Mouse (Mus musculus): ENCODE data around the gene Fgf2. TPM values are rescaled to one million over a fixed set of nuclear protein-coding genes. Genes with fewer than 3 reads are reported as not detected.

The Fgf2 gene
- polyA plus RNA-seq, 1 experiment from 2014 or later, result 4.1 TPM

DNA sequence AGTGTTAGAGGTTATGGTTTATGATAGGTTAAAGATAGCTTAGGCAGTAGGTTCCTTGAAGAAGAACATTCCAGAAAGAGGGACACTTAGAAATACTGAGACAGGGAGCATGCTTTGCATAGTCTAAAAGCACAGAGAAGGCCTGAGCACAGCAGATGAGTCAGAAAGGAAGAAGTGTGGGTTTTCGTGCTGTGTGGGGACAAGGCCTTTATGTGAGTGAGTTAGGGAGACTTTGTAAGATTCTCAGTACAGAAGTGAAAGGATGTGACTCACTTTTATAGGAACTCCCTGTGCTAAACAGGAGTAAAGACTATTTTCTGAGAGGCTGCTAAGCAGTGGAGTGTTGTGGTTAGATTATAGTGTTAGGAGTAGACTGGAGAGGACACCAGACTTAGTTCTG, 34.8 kb upstream of the Fgf2 start:
- H3K9ac ChIP-seq, result peak overlapping the region; percentile 88
- H3K9me3 ChIP-seq (ENCODE audit: low read depth, low read length), result no peaks in the 10 kb centered on the region
- no peak for TF ChIP-seq CTCF (IDR thresholded peaks at IDR 0.05; ENCODE audit: low read depth)
- no peaks in the 10 kb centered on the region for H3K4me1 ChIP-seq (ENCODE audit: insufficient read depth)
- peak; percentile 21 for DNase-seq
- H3K4me2 ChIP-seq, result peak overlapping the region; percentile 79
- no peaks in the 10 kb centered on the region for H3K27me3 ChIP-seq (ENCODE audit: insufficient read depth, low read length)
- H3K4me3 ChIP-seq (ENCODE audit: low read depth, low read length), result peak overlapping the region; percentile 76
- WGBS, result 45% methylated on average over 1 of the region's 1 CpGs
- no peak overlapping the region for H3K27ac ChIP-seq (ENCODE audit: low read depth)
- no peak for ATAC-seq (ENCODE audit: insufficient read depth)
- no peaks in the 10 kb centered on the region for H3K36me3 ChIP-seq (ENCODE audit: insufficient read depth)

DNA sequence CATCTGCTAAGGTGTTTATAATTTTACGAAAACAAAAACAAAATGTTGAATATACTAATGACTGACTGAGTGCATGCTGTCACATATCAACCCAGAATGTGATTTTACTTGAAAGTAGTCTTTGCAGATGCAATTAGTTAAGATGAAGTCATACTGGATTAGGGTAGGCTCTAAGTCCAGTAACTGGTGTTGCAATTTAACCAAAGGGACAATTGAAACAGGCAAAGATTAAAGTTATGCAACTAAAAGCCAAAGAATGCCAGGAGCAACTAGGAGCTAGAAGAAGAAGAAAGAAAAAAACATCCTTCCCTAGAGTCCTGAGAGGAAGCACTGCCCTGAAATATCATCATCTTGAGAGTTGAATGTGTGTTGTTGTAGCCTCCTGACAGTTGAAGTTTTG, 31.9 kb upstream of the Fgf2 start:
- H3K4me3 ChIP-seq (ENCODE audit: low read depth, low read length), result no peak overlapping the region
- ATAC-seq (ENCODE audit: insufficient read depth) (no peak), DNase-seq (no peak)
- H3K9ac ChIP-seq, result no peak overlapping the region
- no peak overlapping the region for H3K4me2 ChIP-seq
- no peak overlapping the region for H3K27ac ChIP-seq (ENCODE audit: low read depth)
- peaks cover 12% of the 10 kb centered on the region; the same call in 1 of the 2 replicates for H3K36me3 ChIP-seq (ENCODE audit: insufficient read depth)
- H3K4me1 ChIP-seq (ENCODE audit: insufficient read depth), result no peaks in the 10 kb centered on the region
- WGBS, result 88% methylated on average over 1 of the region's 1 CpGs
- no peak for TF ChIP-seq CTCF (IDR thresholded peaks at IDR 0.05; ENCODE audit: low read depth)
- H3K27me3 ChIP-seq (ENCODE audit: insufficient read depth, low read length), result no peaks in the 10 kb centered on the region
- H3K9me3 ChIP-seq (ENCODE audit: low read depth, low read length), result no peaks in the 10 kb centered on the region

DNA sequence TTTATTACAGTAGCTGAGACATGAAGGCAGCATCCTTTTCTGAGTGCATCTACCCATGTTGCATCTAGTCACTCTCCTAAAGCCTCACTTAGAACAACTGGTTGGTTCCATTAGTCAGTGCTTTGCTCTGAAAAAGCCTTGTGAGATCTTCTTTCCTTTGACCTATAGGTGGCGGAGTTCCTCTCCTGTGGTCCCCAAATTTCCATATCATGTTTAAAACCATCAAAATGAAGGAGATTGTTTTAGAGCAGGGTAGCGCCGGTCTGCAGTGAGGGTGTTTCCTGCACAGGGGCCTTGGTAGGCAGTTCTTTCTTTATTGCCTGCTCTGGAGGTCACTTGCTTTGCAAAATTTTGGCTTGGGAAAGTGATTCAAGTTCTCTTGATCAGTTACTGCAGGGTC, 23.8 kb upstream of the Fgf2 start:
- WGBS, result 40% methylated on average over 3 of the region's 3 CpGs
- DNase-seq, result peak; percentile 82

DNA sequence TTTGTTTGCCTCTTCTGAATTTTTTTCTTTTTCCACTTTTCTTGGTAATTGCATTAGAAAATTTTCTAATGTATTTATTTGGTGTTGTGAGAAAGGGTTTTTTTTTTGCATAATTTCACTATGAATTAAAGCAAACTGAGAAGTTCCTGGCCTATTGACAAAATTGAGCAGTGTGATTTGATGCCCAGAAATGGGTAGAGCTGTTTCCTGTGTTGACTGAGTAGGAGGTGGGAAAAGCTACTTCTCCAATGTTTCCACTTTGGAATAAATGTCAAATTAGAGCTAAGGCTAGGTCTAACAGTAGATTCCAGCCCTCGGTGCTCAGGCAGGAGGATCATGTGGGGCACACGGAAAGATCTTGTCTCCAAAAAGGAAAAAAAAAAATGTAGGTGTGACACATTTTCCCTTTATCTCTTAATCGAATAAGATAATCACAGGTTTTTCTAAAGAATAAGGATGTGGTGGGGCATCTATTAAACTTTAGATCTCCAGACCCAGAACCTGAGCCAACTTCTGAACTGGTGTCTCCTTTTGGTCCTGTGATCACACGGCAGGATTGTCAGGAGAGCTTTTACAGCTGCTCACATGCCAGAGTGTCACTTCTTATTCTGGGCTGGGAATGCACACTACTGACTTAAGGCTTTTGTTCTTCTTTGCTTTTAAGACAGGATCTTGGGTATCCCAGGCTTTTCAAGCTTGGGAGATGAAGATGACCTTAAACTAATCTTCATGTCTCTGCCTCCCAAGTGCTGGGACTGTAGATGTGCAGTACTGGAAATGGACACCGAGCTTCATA, 22.6 kb upstream of the Fgf2 start:
- Histone ChIP-seq H3K4me2 (no peak overlapping the region), H3K9ac (no peak overlapping the region), H3K9me3 (ENCODE audit: low read depth, low read length) (no peaks in the 10 kb centered on the region), H3K4me1 (ENCODE audit: insufficient read depth) (no peaks in the 10 kb centered on the region), H3K4me3 (ENCODE audit: low read depth, low read length) (no peak overlapping the region), H3K27ac (ENCODE audit: low read depth) (no peak overlapping the region), H3K27me3 (ENCODE audit: insufficient read depth, low read length) (no peaks in the 10 kb centered on the region), H3K36me3 (ENCODE audit: insufficient read depth) (peaks cover 5% of the 10 kb centered on the region; the same call in 1 of the 2 replicates)
- TF ChIP-seq CTCF (IDR thresholded peaks at IDR 0.05; ENCODE audit: low read depth), result no peak
- ATAC-seq (ENCODE audit: insufficient read depth) (no peak; the same call in 1 of the 2 replicates), DNase-seq (peak; percentile 58)
- 58% methylated on average over 5 of the region's 5 CpGs for WGBS

More for the DNA sequence above, 23.8 kb upstream of the Fgf2 start:
- TF ChIP-seq CTCF (IDR thresholded peaks at IDR 0.05; ENCODE audit: low read depth), result peak; percentile 63
- Histone ChIP-seq H3K27ac (ENCODE audit: low read depth) (no peak overlapping the region), H3K4me3 (ENCODE audit: low read depth, low read length) (no peak overlapping the region), H3K4me2 (no peak overlapping the region), H3K9me3 (ENCODE audit: low read depth, low read length) (no peaks in the 10 kb centered on the region), H3K27me3 (ENCODE audit: insufficient read depth, low read length) (no peaks in the 10 kb centered on the region), H3K36me3 (ENCODE audit: insufficient read depth) (peaks cover 8% of the 10 kb centered on the region; the same call in 1 of the 2 replicates), H3K9ac (no peak overlapping the region), H3K4me1 (ENCODE audit: insufficient read depth) (no peaks in the 10 kb centered on the region)
- ATAC-seq (ENCODE audit: insufficient read depth), result no peak

DNA sequence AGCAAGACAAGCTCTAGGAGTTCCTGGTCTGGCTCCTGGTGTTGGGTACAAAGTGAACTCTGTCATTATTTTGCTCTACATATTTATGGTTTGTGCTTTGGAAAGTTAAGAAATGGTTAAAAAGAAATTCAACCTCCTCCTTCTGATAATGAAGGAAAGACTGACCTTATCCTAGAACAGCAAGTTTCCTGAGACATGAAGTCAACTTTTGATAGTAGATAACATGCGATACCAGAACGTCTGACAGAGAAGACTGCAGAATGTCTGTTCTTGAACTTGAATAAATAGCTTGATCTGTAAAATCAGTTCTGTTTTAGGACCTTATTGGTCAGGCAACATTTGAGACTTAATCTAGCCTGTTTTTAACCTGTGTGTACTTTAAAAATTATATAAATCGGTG, 21.5 kb upstream of the Fgf2 start:
- TF ChIP-seq CTCF (IDR thresholded peaks at IDR 0.05; ENCODE audit: low read depth), result no peak
- H3K36me3 ChIP-seq (ENCODE audit: insufficient read depth), result no peaks in the 10 kb centered on the region
- H3K27ac ChIP-seq (ENCODE audit: low read depth), result no peak overlapping the region
- WGBS, result 84% methylated on average over 3 of the region's 3 CpGs
- no peak overlapping the region for H3K9ac ChIP-seq
- no peaks in the 10 kb centered on the region for H3K4me1 ChIP-seq (ENCODE audit: insufficient read depth)
- DNase-seq, result no peak
- no peak overlapping the region for H3K4me3 ChIP-seq (ENCODE audit: low read depth, low read length)
- ATAC-seq (ENCODE audit: insufficient read depth), result no peak
- no peak overlapping the region for H3K4me2 ChIP-seq
- H3K9me3 ChIP-seq (ENCODE audit: low read depth, low read length), result no peaks in the 10 kb centered on the region
- no peaks in the 10 kb centered on the region for H3K27me3 ChIP-seq (ENCODE audit: insufficient read depth, low read length)

DNA sequence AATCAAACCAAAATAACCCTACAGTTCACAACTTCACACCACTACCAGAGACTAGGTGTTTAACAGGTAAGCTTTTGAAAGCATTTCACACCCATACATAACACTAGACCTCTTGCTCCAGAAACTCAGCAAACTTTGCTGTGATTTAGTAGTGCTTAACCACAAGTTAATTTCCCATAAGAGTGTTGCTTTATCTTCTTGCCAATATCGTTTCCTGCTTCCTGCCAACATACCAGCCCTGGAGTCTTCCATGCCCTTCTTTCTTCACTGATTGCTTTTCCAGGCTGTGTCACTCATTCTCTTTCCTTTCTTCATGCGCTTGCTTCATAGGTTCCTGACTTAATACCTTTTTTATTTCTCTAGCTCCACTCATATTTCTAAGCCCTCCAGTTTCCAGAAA, 19.7 kb upstream of the Fgf2 start:
- H3K27ac ChIP-seq (ENCODE audit: low read depth), result no peak overlapping the region
- no peak for TF ChIP-seq CTCF (IDR thresholded peaks at IDR 0.05; ENCODE audit: low read depth)
- DNase-seq, result no peak
- no peaks in the 10 kb centered on the region for H3K4me1 ChIP-seq (ENCODE audit: insufficient read depth)
- no peaks in the 10 kb centered on the region for H3K27me3 ChIP-seq (ENCODE audit: insufficient read depth, low read length)
- no peak overlapping the region for H3K9ac ChIP-seq
- no peak for ATAC-seq (ENCODE audit: insufficient read depth)
- no peaks in the 10 kb centered on the region for H3K9me3 ChIP-seq (ENCODE audit: low read depth, low read length)
- H3K4me2 ChIP-seq, result no peak overlapping the region
- WGBS, result 73% methylated on average over 2 of the region's 2 CpGs
- no peak overlapping the region for H3K4me3 ChIP-seq (ENCODE audit: low read depth, low read length)
- no peaks in the 10 kb centered on the region for H3K36me3 ChIP-seq (ENCODE audit: insufficient read depth)

DNA sequence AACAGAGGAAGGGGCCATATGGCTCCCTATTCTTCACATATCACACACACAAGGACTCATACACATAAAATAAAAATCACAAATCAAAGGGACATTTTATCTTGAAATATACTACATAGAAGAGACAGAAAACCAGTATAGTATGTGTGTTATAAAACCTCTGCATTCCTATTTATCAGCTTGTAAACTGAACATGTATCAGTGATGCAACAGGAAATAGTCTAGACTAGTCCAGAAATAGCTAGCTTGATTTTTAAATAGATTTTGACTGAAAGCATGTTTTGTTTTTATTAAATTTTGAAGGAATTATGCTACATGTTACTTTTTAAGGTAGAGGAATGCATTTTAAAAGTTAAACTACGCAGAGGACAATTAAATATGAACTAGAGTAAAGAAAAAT, 18.2 kb upstream of the Fgf2 start:
- Histone ChIP-seq H3K27ac (ENCODE audit: low read depth) (no peak overlapping the region), H3K27me3 (ENCODE audit: insufficient read depth, low read length) (no peaks in the 10 kb centered on the region), H3K4me2 (no peak overlapping the region), H3K4me1 (ENCODE audit: insufficient read depth) (no peaks in the 10 kb centered on the region), H3K9me3 (ENCODE audit: low read depth, low read length) (no peaks in the 10 kb centered on the region), H3K36me3 (ENCODE audit: insufficient read depth) (no peaks in the 10 kb centered on the region), H3K9ac (no peak overlapping the region), H3K4me3 (ENCODE audit: low read depth, low read length) (no peak overlapping the region)
- no peak for TF ChIP-seq CTCF (IDR thresholded peaks at IDR 0.05; ENCODE audit: low read depth)
- DNase-seq, result peak; percentile 34
- ATAC-seq (ENCODE audit: insufficient read depth), result no peak
- WGBS, result 90% methylated on average over 1 of the region's 1 CpGs

Measured in lung, embryonic 14.5 days (tissue).